Mouse (Mus musculus) C2C12 (cell line): ENCODE measurements around the gene Ehhadh.
"Not testable (repeated sequence)": the region's sequence is repeated elsewhere in the genome, so short reads cannot be mapped to it uniquely, and the experiment has no call there.

Experiments used
- CEBPB ChIP-seq: IDR thresholded peaks from one replicate; pipeline ENCODE4 v1.6.1; 2011; ENCODE audit warnings: low read depth, mild to moderate bottlenecking, control low read depth, moderate library complexity
- CTCF ChIP-seq: IDR thresholded peaks from one replicate; pipeline ENCODE4 v1.5.1; 2011; ENCODE audit not compliant: control insufficient read depth, insufficient read depth, insufficient read length
- MYOD1 ChIP-seq: IDR thresholded peaks from one replicate; pipeline ENCODE4 v1.6.1; 2011; ENCODE audit warnings: low read depth; ENCODE audit not compliant: control insufficient read depth, insufficient read length
- USF1 ChIP-seq: IDR thresholded peaks from one replicate; pipeline ENCODE4 v1.6.1; 2011; ENCODE audit warnings: low read depth, mild to moderate bottlenecking, control low read depth, moderate library complexity

DNA sequence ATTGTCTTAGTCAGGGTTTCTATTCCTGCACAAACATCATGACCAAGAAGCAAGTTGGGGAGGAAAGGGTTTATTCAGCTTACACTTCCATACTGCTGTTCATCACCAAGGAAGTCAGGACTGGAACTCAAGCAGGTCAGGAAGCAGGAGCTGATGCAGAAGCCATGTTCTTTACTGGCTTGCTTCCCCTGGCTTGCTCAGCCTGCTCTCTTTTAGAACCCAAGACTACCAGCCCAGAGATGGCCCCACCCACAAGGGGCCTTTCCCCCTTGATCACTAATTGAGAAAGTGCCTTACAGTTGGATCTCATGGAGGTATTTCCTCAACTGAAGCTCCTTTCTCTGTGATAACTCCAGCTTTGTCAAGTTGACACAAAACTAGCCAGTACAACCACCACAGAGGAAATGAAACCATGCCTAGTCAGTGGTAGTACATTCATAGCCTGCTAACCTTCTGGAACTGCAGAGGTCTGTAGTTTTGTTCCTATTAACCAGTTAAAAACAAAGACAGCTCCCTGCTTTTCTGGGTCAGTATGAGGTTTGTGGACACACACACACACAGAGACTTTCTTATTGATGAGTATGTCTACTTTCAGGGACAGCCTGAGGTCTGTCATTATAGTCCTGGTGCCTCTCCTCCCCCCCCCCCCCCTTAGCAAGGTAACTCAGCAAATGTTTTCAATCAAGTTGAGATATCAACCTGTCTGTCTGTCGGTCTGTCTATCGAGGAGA is 5.6 kb upstream of the Ehhadh start:
- not testable (repeated sequence) for TF ChIP-seq MYOD1, CTCF, USF1, CEBPB
